Mouse (Mus musculus) T-helper 2 cell (primary cell): ENCODE measurements around the gene Vmn1r237.

Experiments used
- in situ Hi-C: fragments of 300-600 bp; cut with MboI, MseI; formaldehyde crosslinking; loops from one replicate; pipeline ENCODE4 v1.15.1; 2025; ENCODE audit warnings: high pct_unique_total_duplicates

Gene Vmn1r237

GRCm38 (mm10) chr17:21311565-21311964 lies at the start of gene Vmn1r237:
TSS of gene Vmn1r237 (plus strand) at chr17:21311865.
- in situ Hi-C loops = no loop called here

GRCm38 (mm10) chr17:21272103-21272502 lies 39.6 kb upstream of the Vmn1r237 start:
- in situ Hi-C loops = loop anchor here (5.0 to 10.0 kb wide), 2 partner anchors 150 to 263 kb away; partner anchors contain the start of genes Zfp52 and Zfp54

GRCm38 (mm10) chr17:21282642-21283041 lies 29.0 kb upstream of the Vmn1r237 start, which contains the start of gene Vmn1r236:
TSS of gene Vmn1r236 (plus strand) at chr17:21282942.
- in situ Hi-C loops = no loop called here

GRCm38 (mm10) chr17:21284395-21284794 lies 27.3 kb upstream of the Vmn1r237 start:
- in situ Hi-C loops = no loop called here

GRCm38 (mm10) chr17:21289695-21290094 lies 22.0 kb upstream of the Vmn1r237 start:
- in situ Hi-C loops = no loop called here
